Mouse (Mus musculus) thymus, postnatal 25 days (tissue): ENCODE results near the gene Miga2.

Source experiments
- DNase-seq: peaks from one replicate; pipeline ENCODE4 v3.0.0; 2022

Miga2 gene

DNA sequence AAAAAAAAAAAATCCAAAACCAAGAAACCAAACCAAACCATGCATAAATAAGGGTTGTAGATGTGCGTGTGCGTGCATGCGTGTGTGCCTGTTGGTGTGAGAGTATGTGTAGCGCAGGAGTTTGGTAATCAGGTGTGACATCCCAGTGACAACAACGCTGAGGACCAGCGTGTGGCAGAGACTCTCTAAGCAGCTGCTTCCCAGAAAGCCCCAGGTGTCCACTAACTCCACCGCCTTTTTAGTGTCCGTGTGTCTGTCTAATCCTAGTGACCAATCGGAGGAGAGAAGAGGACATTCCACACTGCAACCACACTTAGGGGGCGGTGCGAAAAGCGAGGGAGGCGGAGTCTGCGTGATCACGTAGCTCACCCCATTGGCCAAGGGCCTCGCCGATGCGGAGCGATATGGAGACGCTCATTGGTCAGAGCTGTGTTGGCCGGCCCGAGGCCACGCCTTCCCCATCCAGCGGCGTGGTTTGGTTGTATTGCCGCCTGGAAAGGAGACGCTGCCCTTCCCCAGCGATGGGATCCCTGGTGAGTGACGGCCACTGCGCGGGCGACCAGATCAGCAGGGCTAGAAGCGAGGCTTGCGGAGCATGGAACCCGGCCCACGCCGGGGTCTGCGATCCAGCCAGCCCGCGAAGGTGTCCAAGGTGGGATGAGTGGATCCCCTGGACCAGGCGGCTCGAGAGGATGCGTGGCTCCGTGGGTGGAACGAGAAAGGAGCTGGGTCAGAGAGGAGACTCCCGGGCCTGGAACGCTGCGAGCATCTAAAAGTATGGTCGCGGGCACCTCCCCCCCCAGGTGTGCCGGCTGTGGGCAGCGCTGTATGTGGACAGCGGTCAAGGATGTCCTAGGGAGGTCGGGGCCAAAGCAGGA, at the start of gene Miga2:
Gene Miga2 (plus strand): TSS at position 461 of the 878 bp plus-strand sequence.
- DNase-seq = peak; percentile 97

DNA sequence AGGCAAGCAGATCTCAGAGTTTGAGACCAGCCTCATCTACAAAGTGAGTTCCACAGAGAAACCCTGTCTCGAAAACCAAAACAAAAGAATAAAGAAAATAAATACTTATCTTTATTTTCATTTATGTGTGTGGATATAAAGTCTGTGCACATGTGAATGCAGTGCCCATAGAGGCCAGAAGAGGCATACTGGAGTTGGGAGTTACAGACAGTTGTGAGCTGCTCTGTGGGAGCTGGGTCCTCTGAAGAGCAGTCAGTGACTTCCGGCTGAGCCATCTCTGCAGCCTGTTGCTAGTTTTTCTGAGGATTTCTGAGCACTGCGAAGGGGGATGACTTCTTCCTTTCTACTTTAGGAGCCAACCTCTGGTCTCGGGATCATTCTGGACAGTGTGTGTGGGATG, 47.9 kb upstream of the Miga2 start:
- no peak for DNase-seq

DNA sequence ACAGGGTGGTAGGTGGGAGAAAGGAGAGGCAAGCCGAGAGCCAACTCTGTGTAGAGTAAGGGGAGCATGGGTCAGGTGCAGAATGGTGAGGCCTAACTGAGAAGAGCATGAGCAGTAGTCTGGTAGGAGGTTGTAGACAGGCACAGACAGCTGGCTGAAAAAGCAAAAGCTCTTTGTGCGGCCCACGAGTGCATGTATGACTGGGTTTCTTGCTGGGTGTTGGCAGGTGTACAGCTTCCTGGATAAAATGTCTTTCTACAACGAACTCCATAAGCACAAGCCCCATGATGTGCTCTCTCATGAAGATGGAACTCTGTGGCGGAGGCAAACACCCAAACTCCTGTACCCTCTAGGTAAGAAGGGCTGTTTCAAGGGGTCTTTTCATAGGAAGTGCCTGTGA, 47.1 kb upstream of the Miga2 start:
- no peak for DNase-seq

DNA sequence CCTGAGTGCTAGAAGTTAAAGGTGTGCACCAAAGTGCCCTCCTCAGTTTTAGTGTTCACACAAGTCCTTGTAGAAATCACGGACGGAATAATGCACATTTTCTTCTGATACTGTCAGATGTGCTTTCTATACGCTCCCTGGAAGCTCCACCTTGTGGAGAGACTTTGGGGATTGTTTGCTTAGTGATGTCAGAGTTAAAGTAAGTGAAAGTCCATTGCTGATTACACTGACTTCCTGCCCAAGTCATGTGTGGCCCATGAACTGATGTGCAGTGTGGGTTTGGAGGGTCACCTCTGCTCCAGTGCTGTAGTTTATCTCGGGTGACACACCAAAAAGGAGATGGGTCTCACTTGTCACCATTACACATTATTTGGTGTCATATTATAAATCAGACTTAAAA, 44.8 kb upstream of the Miga2 start:
- no peak for DNase-seq

DNA sequence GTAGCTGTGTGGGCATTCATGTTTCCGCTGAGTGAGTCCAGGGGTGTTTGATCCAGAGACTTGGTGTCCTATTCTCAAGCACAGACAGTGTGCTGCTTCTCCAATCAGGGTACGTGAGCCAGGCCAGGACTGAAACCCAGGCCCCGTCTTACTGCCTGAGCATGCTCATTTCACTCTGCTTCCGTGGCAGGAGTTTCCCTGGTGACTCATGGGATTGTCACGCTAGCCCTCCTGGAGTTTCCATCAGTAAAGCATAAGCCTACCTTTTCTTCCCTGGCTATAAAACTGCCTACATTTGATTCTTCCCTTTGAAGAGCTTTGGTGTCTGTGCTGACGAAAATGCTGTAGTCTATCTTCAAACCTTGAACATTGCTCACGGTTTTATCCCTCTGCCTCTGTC, 40.9 kb upstream of the Miga2 start:
- DNase-seq = no peak

DNA sequence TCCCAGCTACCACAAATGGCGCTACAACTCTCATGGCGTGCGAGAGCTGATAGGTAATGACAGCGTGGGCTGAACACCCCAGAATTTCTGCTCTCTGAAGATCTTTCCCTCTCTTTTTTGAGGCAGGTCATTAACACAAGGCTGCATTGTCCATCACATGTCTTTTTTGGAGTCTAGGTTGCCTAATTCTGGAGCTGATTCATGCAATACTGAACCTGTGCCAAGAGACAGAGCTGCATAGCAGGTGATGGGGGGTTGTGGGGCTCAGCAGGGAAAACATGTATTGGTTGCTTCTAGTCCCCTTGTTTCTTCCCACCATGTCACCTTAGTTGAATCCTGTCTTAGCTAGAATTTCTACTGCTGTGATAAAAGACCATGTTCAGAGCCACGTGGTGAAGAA, 38.7 kb upstream of the Miga2 start:
- no peak for DNase-seq

DNA sequence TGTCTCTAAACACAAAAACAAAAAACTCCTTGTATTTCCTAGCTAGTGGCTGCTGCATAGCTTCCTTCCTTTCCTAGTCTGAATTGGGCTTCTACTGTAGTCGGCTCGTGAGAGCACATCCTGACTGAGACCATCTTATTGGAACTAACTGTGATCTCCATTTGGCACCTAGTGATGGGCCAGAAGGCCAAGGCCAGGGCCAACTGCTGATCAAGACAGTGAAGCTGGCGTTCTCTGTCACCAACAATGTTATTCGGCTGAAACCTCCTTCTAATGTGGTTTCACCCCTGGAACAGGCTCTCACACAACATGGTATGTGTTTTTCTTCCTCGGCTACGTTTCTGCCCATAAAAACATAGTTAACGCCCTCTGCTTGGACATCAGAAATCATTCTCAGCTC, 36.8 kb upstream of the Miga2 start:
- no peak for DNase-seq

DNA sequence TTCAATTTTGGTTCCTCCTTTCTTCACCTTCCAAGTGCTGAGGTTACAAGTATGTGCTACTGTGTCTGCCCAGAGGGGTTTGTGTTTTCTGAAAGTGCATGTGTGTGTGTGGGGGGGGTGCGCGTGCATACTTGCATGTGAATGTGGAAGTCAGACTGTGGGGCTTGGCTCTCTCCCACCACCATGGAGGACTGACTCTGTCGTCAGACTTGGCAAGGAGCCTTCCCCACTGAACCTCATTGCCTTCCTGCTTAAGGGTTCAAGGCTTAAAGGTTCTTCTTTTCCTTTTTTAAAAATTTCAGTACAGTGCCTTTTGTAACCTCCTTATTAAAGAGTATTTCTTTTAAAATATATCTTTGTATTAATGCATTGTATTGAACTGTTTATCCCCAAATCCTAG, 35.2 kb upstream of the Miga2 start:
- DNase-seq = no peak

DNA sequence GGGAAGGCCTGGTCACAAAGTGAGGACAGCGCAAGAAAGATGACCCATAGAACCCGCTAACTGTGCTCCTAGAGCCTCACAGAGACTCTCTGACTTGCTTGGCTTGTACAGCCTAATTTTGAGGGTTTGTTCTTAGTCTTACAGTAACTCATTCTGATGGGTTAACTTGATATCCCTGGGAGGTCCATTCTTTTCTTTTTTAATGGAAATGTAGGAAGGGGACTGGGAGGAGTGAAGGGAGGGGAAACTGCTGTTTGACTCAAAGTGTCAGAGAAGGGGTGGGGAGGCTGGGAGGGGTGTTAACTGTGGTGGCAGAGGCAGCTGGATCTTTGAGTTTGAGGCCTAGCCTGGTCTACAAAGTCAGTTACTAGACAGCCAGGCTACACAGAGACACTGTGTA, 28.7 kb upstream of the Miga2 start:
- no peak for DNase-seq

DNA sequence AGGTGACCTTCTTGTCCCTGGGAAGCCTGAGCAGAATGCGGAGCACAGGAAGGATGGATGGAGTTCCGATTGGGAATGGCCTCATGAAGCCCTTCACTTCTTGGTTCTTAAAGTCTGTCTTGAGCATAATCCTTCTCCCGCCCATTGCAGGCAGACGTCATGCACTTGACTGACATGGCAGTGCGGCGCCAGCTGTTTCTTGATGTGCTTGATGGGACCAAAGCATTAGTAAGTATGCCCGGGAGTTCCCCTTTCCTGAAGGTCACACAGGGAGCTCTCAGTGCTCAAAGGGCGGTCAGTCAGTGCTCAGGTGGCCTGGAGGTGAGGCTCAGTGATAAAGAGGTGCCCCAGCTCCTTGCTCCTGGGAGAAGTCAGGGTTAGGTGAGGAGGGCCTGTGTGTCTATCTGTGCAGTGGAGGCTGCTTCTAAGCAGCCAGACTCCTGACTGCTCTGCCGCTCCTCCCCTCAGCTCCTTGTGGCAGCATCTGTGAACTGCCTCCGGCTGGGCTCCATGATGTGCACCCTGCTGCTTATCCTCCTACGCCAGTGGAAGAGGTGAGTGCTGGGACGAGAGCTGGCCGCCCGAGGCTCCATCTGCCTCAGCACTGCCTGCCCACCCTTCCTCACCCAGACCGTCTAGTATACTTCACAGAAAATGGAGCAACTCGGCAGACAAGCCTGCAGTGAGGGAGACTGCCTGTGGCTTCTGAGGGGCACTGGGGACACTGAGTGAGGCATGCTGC, 27.7 kb upstream of the Miga2 start:
- DNase-seq = no peak

DNA sequence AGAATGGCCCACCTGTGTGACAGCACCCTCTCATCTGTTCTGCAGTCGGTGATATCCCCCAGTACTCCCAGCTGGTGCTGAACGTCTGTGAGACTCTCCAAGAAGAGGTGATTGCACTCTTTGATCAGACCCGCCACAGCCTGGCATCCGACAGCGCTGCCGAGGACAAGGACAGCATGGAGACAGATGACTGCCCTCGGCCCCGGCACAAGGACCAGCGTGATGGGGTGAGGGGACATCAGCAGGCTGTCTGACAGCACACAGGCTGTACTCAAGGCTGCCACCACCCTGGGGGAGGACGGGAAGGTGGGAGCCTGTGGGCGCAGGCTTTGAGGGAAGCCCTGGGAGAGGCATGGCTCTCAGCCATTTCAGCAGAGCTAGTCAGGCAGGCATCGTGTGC, 26.9 kb upstream of the Miga2 start:
- no peak for DNase-seq

DNA sequence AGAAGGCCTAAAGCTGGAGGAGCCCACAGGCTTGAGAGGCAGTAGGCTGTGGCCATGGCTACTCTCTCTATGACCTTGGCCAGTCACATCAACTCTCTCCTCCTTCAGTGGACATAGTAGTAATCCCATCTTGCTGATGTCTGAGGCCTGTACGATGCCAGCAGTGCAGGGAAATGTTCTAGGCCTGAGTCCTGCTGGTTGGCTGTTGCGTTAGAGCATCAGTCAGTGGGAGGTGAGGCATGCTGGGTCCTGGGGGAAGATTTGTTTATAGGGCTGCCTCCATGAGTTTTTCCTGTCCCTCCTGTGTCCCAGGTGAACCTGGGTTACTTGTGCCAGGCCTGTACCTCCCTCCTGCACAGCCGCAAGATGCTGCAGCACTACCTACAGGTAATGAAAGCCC, 22.0 kb upstream of the Miga2 start:
- no peak for DNase-seq

DNA sequence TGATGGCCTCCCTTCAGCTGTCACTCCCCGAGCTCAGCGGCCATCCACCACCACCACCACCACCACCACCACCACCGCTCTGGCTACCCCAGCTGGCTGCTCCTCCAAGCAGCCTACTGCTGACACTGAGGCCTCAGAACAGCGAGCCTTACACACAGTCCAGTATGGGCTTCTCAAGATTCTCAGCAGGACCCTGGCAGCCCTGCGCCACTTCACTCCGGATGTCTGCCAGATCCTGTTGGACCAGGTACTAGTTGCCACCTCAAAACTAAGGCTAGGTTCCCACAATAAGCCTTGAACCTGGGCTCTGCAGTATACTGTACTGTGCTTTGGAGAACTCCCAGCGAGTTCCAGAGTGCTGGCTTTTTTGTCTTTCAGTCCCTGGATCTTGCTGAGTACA, 21.5 kb upstream of the Miga2 start:
- DNase-seq = no peak

DNA sequence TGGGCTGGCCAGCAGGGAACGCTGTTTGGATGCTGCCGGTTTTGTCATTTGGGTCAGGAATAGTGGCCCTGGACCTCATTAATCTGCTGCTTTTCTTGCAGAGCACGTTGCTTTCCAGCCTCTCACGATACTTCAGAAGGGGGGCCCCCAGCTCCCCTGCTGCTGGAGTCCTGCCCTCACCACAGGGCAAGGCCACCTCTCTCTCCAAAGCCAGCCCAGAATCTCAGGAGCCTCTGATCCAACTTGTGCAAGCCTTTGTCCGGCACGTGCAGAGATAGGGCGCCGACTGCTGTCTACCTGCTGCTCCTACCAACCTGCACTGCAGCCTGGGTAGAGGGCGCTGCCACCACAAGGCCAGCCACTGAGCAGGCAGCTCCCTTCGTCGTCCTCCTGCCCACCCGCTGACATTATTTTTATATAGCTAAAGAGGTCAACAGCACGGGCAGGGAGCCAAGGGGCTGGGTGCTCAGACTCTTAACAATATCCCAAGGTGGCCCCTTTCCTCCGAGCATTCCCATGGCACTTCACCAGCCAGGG, 20.4 kb upstream of the Miga2 start:
- no peak for DNase-seq

DNA sequence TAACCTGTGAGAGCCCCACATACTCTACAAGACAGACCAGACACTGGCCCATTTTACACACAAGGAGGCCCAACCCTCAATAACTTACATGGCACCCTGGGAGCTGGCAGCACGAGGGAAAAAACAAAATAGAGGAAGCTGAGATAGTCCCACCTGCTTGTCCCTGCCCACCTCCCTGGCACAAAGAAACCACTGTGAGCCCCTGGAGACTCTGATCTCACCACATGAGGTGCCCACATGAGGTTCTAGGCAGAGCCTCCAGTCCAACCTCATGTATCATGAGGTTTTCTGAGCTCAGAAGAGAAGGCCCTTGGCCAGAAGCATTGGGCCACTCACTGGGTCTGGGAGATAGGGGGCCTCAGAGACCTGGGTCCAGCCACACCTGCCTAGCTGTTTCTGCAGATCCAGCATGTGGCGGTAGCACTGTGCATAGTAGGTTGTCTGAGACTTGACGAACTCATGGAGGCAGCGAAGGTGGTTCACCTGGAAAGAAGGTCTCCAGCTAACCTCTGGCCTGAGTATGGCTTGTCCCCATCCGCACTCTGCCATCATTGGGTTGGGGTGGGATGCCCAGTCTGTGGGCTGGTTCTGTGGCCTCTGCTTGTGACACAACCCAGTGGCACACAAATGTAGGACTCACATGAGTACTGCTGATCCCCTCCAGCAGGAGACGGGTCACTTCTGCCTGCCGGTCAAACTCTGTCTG, 17.9 kb upstream of the Miga2 start:
- DNase-seq = no peak

DNA sequence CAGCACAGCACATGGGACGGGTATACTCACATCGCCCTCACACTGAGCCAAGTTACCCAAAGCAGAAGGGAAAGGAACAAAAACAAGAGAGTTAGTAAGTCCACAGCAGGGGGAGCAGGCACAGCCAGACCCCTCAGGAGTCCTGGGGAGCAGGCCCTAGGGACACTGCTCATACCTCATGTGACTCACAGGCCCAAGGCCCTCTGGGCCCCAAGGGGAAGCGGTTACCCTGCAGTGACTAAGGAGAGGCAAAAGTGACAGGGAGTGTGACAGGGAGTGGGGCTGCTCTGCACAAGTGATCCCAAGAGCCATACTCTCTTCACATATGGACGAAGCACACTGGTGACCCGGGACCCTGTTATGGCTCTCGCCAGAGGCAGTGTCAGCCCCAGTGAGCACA, 14.8 kb upstream of the Miga2 start:
- no peak for DNase-seq

DNA sequence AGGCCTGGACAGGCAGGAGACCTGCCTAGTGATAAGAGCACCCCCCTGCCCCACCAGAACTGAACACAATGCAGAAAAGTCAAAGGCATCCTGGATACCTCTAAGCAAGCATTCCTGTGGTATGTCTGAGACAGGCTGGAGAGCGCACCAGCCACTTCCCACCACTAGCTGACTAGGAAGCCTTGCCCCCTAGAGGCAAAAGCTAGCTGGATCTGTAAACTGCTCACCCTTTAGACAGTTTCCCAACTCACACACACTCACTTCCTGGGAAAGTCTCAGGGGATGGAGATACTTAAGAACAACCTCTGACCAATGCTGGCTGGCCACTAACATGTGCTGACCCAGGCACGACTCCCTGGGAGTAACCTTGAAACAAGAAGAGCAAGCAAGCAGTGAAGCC, 12.9 kb upstream of the Miga2 start:
- DNase-seq = no peak

DNA sequence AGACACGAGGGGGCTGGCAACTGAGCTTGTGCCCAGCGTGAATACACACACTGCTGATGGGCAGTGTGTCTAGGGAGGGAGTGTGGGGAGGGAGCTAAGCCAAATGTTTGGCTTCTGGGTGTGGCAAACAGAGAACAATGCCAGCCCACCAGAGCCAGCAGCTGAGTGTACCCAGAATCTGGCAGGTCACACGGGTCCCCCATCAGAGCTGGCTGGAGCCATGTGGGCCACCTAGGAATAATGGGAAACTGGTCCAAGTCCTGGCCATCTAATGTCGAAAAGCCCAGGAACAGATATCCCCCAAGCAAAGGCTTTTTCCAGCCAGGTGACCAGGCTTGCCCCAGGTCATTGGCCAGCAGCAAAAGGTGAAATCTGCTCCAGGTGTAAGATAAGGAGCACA, 8.2 kb upstream of the Miga2 start:
- no peak for DNase-seq

DNA sequence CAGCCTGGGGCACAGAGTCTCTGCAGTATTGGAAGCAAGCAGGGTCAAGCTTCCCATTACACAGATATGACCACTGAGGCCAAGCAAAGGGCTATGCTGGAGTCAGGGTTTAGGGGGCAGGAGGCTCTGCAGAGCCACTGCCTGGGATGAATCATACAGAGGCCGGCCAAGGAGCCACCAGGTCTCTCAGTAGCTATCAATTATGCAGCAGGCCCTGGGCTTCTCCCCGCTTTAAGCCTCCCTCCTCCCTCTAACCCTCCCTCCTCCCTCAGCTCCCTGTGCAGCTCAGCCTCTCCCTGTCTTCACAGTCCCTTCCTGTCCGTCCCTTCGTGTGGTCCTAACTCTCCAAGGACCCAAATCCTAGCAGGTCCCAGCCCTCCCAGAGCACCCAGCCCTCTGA, 7.8 kb upstream of the Miga2 start:
- DNase-seq = no peak

DNA sequence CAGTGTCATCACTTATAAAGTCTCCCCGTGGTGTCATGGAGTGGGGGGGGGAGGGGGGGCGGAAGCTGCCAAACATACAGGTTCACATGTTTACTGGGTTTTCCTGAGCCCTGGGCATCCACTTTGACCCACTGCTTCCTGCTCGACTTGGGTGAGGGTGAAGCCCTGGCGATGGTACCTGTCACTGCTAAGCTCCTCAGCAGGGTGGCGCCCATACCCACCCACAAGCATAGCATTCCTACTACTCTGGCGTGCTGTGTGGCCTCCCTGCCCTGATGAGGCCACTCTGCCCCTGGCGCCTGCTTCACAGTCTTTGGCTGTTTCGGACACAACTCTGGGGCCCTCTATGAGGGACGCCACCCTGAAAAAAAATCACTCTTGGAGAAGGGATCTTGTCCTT, 7.1 kb upstream of the Miga2 start:
- no peak for DNase-seq

DNA sequence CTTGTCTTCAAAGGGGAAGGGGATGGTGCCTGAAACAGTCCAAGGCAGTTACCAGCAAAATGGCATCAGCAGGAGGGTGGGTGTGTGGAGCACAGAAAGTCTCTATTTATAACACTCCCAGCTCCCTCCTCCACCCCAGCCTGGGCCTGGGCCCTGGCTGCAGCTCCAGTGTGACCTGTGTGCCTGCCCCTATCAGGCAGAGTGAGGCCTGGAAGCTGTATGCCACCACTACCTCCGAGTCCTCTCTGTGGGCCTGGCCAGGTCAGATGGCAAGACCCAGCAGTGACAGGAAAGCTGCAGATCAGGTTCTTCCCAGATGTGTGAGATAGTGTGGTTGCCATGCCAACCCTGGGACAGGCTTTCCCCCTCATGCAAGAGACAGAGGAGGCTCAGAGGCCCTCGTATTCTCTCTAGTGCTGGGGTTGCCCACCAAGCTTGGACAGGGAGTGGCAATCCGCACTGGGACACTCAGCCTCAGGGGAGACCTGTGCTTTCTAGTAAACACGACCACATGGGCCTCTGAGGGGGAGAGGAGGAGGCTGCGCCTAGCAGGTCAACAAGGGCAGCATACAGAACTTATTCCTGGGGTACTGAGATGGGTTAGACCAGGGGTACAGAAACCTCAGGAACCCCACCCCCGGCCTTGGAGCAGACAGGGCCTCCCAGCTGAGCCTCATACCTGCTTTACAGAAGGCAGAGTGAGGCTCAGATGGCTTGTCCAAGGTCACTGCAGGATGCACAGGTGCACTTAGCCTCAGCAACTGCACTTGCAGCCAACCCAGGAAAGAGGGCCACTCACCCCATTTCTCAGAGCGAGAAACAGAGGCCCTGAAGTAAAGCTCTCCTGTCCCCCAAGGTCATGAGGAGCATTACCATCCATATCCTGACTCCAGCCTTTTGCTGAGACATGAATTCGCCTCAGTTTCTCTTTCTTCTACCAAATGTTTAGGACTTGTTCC, 6.2 kb upstream of the Miga2 start:
- DNase-seq = no peak
